Mouse (Mus musculus) myocyte (in vitro differentiated cells): ENCODE results near the gene Fancd2. TPM values are rescaled to one million over a fixed set of nuclear protein-coding genes. Genes with fewer than 3 reads are reported as not detected.

Experiments used
- H3K27me3 ChIP-seq: one replicate; pipeline ENCODE4 v1.6.1; 2011; ENCODE audit not compliant: control insufficient read depth, insufficient read depth, insufficient read length
- H3K36me3 ChIP-seq: one replicate; pipeline ENCODE4 v1.6.1; 2011; ENCODE audit not compliant: control insufficient read depth, insufficient read depth
- H3K4me2 ChIP-seq: one replicate; pipeline ENCODE4 v1.6.1; 2011; ENCODE audit warnings: low read depth, control low read depth
- H3K4me3 ChIP-seq: one replicate; pipeline ENCODE4 v1.5.1; 2011; ENCODE audit warnings: mild to moderate bottlenecking, control low read depth, moderate library complexity
- H3K79me2 ChIP-seq: one replicate; pipeline ENCODE4 v1.6.1; 2011; ENCODE audit not compliant: control insufficient read depth, insufficient read depth
- H3ac ChIP-seq: one replicate; pipeline ENCODE4 v1.6.1; 2011; ENCODE audit not compliant: control insufficient read depth, insufficient read length
- CEBPB ChIP-seq: IDR thresholded peaks from 2 replicates; pipeline ENCODE4 v1.6.1; 2011; ENCODE audit warnings: mild to moderate bottlenecking, moderate library complexity; ENCODE audit not compliant: poor library complexity, insufficient read depth, severe bottlenecking
- E2F4 ChIP-seq: IDR thresholded peaks from one replicate; pipeline ENCODE4 v1.6.1; 2011; ENCODE audit warnings: mild to moderate bottlenecking, control low read depth, moderate library complexity; ENCODE audit not compliant: insufficient read depth
- MAX ChIP-seq: IDR thresholded peaks from one replicate; pipeline ENCODE4 v1.6.1; 2011; ENCODE audit warnings: low read depth, mild to moderate bottlenecking, control low read depth
- MYOD1 ChIP-seq, 3 experiments: IDR thresholded peaks; one replicate each; pipeline ENCODE4 v1.6.1; 2011; ENCODE audit warnings: control low read depth in 2 of 3, low read depth in 2 of 3, mild to moderate bottlenecking in 2 of 3, moderate library complexity in 1 of 3; ENCODE audit not compliant: insufficient read length in 2 of 3, control insufficient read depth in 1 of 3
- MYOG ChIP-seq, 3 experiments: IDR thresholded peaks; one replicate each; pipeline ENCODE4 v1.6.1; 2011; ENCODE audit warnings: control low read depth in 2 of 3, low read depth in 2 of 3, mild to moderate bottlenecking in 2 of 3; ENCODE audit not compliant: insufficient read length in 2 of 3, control insufficient read depth in 1 of 3, insufficient read depth in 1 of 3
- POLR2A ChIP-seq: IDR thresholded peaks from one replicate; pipeline ENCODE4 v1.6.1; 2011; ENCODE audit warnings: low read depth, mild to moderate bottlenecking, control low read depth, moderate library complexity; ENCODE audit not compliant: insufficient read length
- POLR2AphosphoS2 ChIP-seq: IDR thresholded peaks from one replicate; pipeline ENCODE4 v1.6.1; 2011; ENCODE audit warnings: low read depth, control low read depth; ENCODE audit not compliant: insufficient read length
- REST ChIP-seq: IDR thresholded peaks from one replicate; pipeline ENCODE4 v1.6.1; 2011; ENCODE audit warnings: mild to moderate bottlenecking, control low read depth, moderate library complexity; ENCODE audit not compliant: insufficient read depth, insufficient read length
- SRF ChIP-seq: IDR thresholded peaks from one replicate; pipeline ENCODE4 v1.6.1; 2011; ENCODE audit warnings: low read depth; ENCODE audit not compliant: control insufficient read depth, insufficient read length
- TCF12 ChIP-seq: IDR thresholded peaks from one replicate; pipeline ENCODE4 v1.6.1; 2011; ENCODE audit warnings: mild to moderate bottlenecking, control low read depth; ENCODE audit not compliant: poor library complexity, insufficient read depth, severe bottlenecking
- TCF3 ChIP-seq: IDR thresholded peaks from one replicate; pipeline ENCODE4 v1.6.1; 2011; ENCODE audit warnings: low read depth, control low read depth; ENCODE audit not compliant: insufficient read length
- USF1 ChIP-seq: IDR thresholded peaks from one replicate; pipeline ENCODE4 v1.6.1; 2011; ENCODE audit warnings: low read depth, mild to moderate bottlenecking, control low read depth, moderate library complexity
- polyA plus RNA-seq: library from polyadenylated mRNA; unstranded; fragments of >200 nt; fragmentation: generic; extraction: Trizol; gene quantifications from one replicate; pipeline ENCODE4 v1.2.1, GENCODE M21; 2012; ENCODE audit warnings: missing spikeins

Fancd2 gene
- polyA plus RNA-seq, 1 experiment = 2.3 TPM

DNA sequence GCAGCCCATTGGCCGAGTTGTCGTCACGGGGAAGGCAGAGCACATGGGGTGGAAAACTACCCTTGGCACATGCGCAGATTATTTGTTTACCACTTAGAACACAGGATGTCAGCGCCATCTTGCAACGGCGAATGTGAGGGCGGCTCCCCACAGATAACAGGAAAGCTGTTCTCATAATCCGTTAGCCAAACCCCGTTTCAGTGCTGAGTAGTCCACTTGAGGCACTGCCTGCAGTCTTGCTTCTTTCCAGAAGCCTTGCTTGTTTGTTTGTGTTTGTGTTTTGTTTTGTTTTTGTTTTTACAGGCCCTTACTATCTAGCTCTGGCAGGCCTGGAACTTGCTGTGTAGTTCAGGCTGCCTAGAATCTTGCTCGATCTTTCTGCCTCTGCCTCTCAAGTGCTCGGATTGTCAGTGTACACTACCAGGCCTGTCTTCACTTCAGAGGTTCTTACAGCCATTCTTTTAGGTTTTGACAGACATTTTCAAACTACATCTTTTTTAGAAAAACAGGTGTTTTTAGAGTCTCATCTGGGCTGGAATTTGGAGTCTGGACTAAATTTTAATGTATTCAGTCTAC is 12.5 kb downstream of the Fancd2 start:
- no peaks in the 10 kb centered on the region for H3K27me3 ChIP-seq

DNA sequence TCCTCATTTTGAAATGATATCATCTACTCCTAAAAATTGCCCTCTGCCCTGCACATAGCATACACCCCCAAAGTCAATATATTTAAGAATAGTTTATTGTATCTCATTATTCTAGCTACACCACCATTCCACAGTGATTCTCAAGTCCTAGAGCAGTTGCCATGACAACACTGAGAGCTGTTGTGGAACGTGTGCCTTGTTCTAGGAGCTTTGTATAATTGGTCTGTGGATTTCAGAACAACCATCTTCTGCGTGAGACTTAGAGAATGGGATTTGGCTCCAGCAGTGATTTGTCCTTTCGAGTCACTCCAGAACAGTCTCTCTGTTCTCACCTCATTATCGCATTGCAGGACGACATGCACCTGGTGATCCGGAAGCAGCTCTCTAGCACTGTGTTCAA is 28.3 kb downstream of the Fancd2 start:
- Histone ChIP-seq H3K4me2 (no peak overlapping the region), H3K36me3 (peaks cover 3% of the 10 kb centered on the region), H3K79me2 (no peaks in the 10 kb centered on the region), H3ac (no peak overlapping the region), H3K4me3 (no peak overlapping the region), H3K27me3 (no peaks in the 10 kb centered on the region)
- TF ChIP-seq USF1 (no peak), POLR2AphosphoS2 (no peak), CEBPB (no peak), MYOD1 (IDR thresholded peaks at IDR 0.05; ENCODE audit: control insufficient read depth in 1 of 3, insufficient read length in 2 of 3, low read depth in 2 of 3) (no peak), E2F4 (no peak), TCF3 (no peak), SRF (no peak), TCF12 (no peak), MAX (no peak), MYOG (IDR thresholded peaks at IDR 0.05; ENCODE audit: control insufficient read depth in 1 of 3, insufficient read depth in 1 of 3, insufficient read length in 2 of 3, low read depth in 2 of 3) (no peak), POLR2A (no peak), REST (no peak)

More for the DNA sequence above, 12.5 kb downstream of the Fancd2 start:
- Histone ChIP-seq H3ac (no peak overlapping the region), H3K79me2 (no peaks in the 10 kb centered on the region), H3K4me3 (no peak overlapping the region), H3K36me3 (no peaks in the 10 kb centered on the region), H3K4me2 (no peak overlapping the region)
- TF ChIP-seq POLR2AphosphoS2 = no peak
- TF ChIP-seq TCF12 = no peak
- no peak for TF ChIP-seq CEBPB
- TF ChIP-seq SRF = no peak
- no peak for TF ChIP-seq USF1
- TF ChIP-seq MAX = no peak
- no peak for TF ChIP-seq E2F4
- no peak for TF ChIP-seq TCF3
- TF ChIP-seq MYOG (IDR thresholded peaks at IDR 0.05; ENCODE audit: control insufficient read depth in 1 of 3, insufficient read depth in 1 of 3, insufficient read length in 2 of 3, low read depth in 2 of 3) = no peak
- no peak for TF ChIP-seq MYOD1 (IDR thresholded peaks at IDR 0.05; ENCODE audit: control insufficient read depth in 1 of 3, insufficient read length in 2 of 3, low read depth in 2 of 3)
- no peak for TF ChIP-seq POLR2A
- no peak for TF ChIP-seq REST

DNA sequence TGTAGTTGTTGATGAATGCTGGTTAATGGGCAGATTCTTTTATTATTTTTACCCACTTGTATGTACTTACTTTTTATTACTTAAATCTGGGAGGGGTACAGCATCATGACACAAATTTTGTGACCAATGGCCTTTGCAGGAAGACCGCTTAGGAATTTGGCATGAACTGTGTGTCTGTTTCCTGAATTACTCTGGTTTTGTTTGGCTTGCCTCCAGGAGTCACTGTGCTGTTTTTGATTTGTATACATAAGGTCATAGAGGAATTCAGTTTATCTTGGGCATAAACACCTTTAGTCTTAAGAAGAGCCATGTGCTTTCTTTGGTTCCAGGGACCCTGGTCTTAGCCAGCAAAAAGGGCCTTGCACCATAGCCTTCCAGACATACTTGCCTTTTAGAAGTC is 33.1 kb downstream of the Fancd2 start:
- Histone ChIP-seq H3K36me3 (peaks cover 6% of the 10 kb centered on the region), H3K27me3 (no peaks in the 10 kb centered on the region), H3K4me3 (no peak overlapping the region), H3K4me2 (no peak overlapping the region), H3K79me2 (no peaks in the 10 kb centered on the region), H3ac (no peak overlapping the region)
- no peak for TF ChIP-seq E2F4
- TF ChIP-seq MAX = no peak
- TF ChIP-seq CEBPB = no peak
- TF ChIP-seq TCF3 = no peak
- no peak for TF ChIP-seq SRF
- TF ChIP-seq MYOG (IDR thresholded peaks at IDR 0.05; ENCODE audit: control insufficient read depth in 1 of 3, insufficient read depth in 1 of 3, insufficient read length in 2 of 3, low read depth in 2 of 3) = no peak
- TF ChIP-seq USF1 = no peak
- no peak for TF ChIP-seq POLR2A
- no peak for TF ChIP-seq POLR2AphosphoS2

DNA sequence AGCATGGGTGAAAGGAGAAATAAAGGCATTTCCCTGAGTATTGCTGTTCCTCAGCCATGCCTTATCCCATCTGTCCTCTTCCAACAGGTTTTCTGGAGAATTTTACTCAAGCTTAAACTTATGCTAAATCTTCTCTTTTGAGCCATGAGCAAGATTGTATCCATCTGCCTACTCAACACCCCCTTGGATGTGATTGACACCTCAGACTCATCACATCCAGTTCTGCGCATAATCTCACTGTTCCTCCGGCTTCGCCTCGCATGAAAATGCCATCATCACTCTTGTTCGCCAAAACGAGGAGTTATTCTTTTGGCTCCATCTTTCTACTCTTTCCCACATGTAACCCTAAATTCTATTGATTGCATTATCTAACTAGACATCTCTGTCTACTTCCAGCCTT is 44.6 kb downstream of the Fancd2 start:
- Histone ChIP-seq H3K27me3 (no peaks in the 10 kb centered on the region), H3ac (no peak overlapping the region), H3K36me3 (peaks cover 6% of the 10 kb centered on the region), H3K4me3 (no peak overlapping the region), H3K79me2 (no peaks in the 10 kb centered on the region), H3K4me2 (no peak overlapping the region)
- no peak for TF ChIP-seq POLR2AphosphoS2
- no peak for TF ChIP-seq SRF
- TF ChIP-seq USF1 = no peak
- TF ChIP-seq E2F4 = no peak
- TF ChIP-seq CEBPB = no peak
- no peak for TF ChIP-seq POLR2A
- no peak for TF ChIP-seq MYOD1 (IDR thresholded peaks at IDR 0.05; ENCODE audit: control insufficient read depth in 1 of 3, insufficient read length in 2 of 3, low read depth in 2 of 3)

DNA sequence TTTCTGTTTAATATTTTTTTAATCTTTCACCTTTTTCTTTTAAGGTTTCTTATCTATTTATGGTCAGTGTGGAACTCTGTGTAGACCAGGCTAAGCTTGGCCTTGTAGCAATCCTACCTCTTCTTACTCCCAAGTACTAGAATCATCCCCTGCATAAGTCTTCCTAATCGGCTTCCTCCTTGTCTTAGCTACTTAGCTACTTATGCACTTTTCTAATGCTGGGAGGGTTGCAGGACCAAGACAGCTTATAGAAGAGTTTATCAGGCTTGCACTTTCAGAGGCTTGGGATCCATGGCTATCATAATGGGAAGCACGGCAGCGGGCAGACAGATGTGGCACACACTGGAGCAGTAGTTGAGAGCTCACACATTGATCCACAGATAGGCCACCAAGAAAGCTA is 47.8 kb downstream of the Fancd2 start:
- no peaks in the 10 kb centered on the region for H3K27me3 ChIP-seq
- TF ChIP-seq E2F4 (no peak), POLR2AphosphoS2 (no peak), MYOG (IDR thresholded peaks at IDR 0.05; ENCODE audit: control insufficient read depth in 1 of 3, insufficient read depth in 1 of 3, insufficient read length in 2 of 3, low read depth in 2 of 3) (no peak), MAX (no peak), TCF3 (no peak), TCF12 (no peak), USF1 (no peak), POLR2A (no peak), REST (no peak), SRF (no peak), MYOD1 (IDR thresholded peaks at IDR 0.05; ENCODE audit: control insufficient read depth in 1 of 3, insufficient read length in 2 of 3, low read depth in 2 of 3) (no peak), CEBPB (no peak)

More for the DNA sequence above, 47.8 kb downstream of the Fancd2 start:
- Histone ChIP-seq H3K36me3 (no peaks in the 10 kb centered on the region), H3K79me2 (no peaks in the 10 kb centered on the region), H3K4me3 (no peak overlapping the region), H3K4me2 (no peak overlapping the region), H3ac (no peak overlapping the region)
